In genomic region chr6:143191477-143192098, GRCm38 (mm10) we compare ENCODE assay signal across 12 mouse cellular contexts. TPM values are rescaled to one million over a fixed set of nuclear protein-coding genes. Genes with fewer than 3 reads are reported as not detected.
DNase-seq lines count a peak whose midpoint lies in the region; ATAC-seq and TF ChIP-seq lines count a peak whose summit lies in the region.
"Had no signal": no experiment of that assay in that cellular context is flagged by ENCODE, and none has a peak within 500 bp of the region (broad histone marks: within the 10 kb centered on the region; RNA-seq: fewer than 3 reads in every experiment).

No protein-coding gene starts in this region.

- H3K9me3 ChIP-seq in kidney, embryonic 15.5 days (replicated peaks): no peaks in the 10 kb centered on the region
- no peaks in the 10 kb centered on the region for H3K9me3 ChIP-seq in E14TG2a.4 (ENCODE audit: low read length)
- no peaks in the 10 kb centered on the region for H3K9me3 ChIP-seq in hindbrain, postnatal 0 days (ENCODE audit: low read length)
- H3K9me3 ChIP-seq: forebrain, embryonic 12.5 days; G1E; neural tube, embryonic 12.5 days had no signal

- no peak overlapping the region for H3K9ac ChIP-seq in kidney, embryonic 15.5 days
- H3K9ac ChIP-seq in hindbrain, postnatal 0 days (replicated peaks; ENCODE audit: low read length): no peak overlapping the region
- H3K9ac ChIP-seq: forebrain, embryonic 12.5 days; neural tube, embryonic 12.5 days had no signal

- H3K4me2 ChIP-seq in kidney, embryonic 15.5 days: no peak overlapping the region
- no peak overlapping the region for H3K4me2 ChIP-seq in hindbrain, postnatal 0 days (ENCODE audit: low read depth, low read length)
- H3K4me2 ChIP-seq: forebrain, embryonic 12.5 days; neural tube, embryonic 12.5 days had no signal

- WGBS in kidney, embryonic 15.5 days: 67% methylated on average over 9 of the region's 9 CpGs
- WGBS in hindbrain, postnatal 0 days: 73% methylated on average over 9 of the region's 9 CpGs

- H3K4me1 ChIP-seq in kidney, embryonic 15.5 days: peaks cover 21% of the 10 kb centered on the region
- H3K4me1 ChIP-seq in E14TG2a.4 (replicated peaks; ENCODE audit: low read depth, low read length): peaks cover 41% of the 10 kb centered on the region
- H3K4me1 ChIP-seq in hindbrain, postnatal 0 days (ENCODE audit: insufficient read depth, low read length): no peaks in the 10 kb centered on the region; the same call in 1 of the 2 replicates
- H3K4me1 ChIP-seq: neural tube, embryonic 12.5 days had no signal

- peaks cover 43% of the 10 kb centered on the region for H3K36me3 ChIP-seq in kidney, embryonic 15.5 days
- H3K36me3 ChIP-seq in E14TG2a.4 (ENCODE audit: insufficient read depth, low read length): peaks cover 87% of the 10 kb centered on the region
- H3K36me3 ChIP-seq in hindbrain, postnatal 0 days (ENCODE audit: insufficient read depth, low read length): peaks cover 16% of the 10 kb centered on the region

- H3K27me3 ChIP-seq in kidney, embryonic 15.5 days: no peaks in the 10 kb centered on the region
- H3K27me3 ChIP-seq in E14TG2a.4 (ENCODE audit: insufficient read depth, low read length): no peaks in the 10 kb centered on the region
- H3K27me3 ChIP-seq in hindbrain, postnatal 0 days (ENCODE audit: insufficient read depth, low read length): no peaks in the 10 kb centered on the region
- H3K27me3 ChIP-seq: forebrain, embryonic 12.5 days; neural tube, embryonic 12.5 days had no signal

- no peak for DNase-seq in kidney, adult 18-20 months
- DNase-seq in ES-CJ7 (ENCODE audit: low read depth, low spot score): peak; percentile 77
- no peak for DNase-seq in hindbrain, postnatal 0 days (ENCODE audit: low spot score)
- no peak for DNase-seq in cerebellum, adult 8-10 months
- no peak for DNase-seq in layer of hippocampus, postnatal 25 days (ENCODE audit: extremely low spot score in 1 of 2, low spot score in 1 of 2)
- DNase-seq: gastrocnemius, postnatal 10 days; right cerebral cortex, postnatal 25 days had no signal

- peak overlapping the region; percentile 65 for H3K27ac ChIP-seq in kidney, embryonic 15.5 days
- 0 out of 2 replicates have a peak overlapping the region, but pooled peaks have one; percentile 16 for H3K27ac ChIP-seq in hindbrain, postnatal 0 days
- H3K27ac ChIP-seq: forebrain, embryonic 12.5 days; neural tube, embryonic 12.5 days had no signal

- peak; percentile 46 for ATAC-seq in kidney, embryonic 15.5 days (replicated peaks; ENCODE audit: low FRiP score)
- no peak for ATAC-seq in hindbrain, postnatal 0 days

- TF ChIP-seq CTCF in E14TG2a.4 (conservative IDR thresholded peaks at IDR 0.05; ENCODE audit: low read length): no peak
- no peak for TF ChIP-seq CTCF in hindbrain, postnatal 0 days (IDR thresholded peaks at IDR 0.05; ENCODE audit: low read depth)

- no peak overlapping the region for H3K4me3 ChIP-seq in kidney, embryonic 15.5 days (replicated peaks)
- peak overlapping the region; percentile 14; the same call in 1 of the 2 replicates for H3K4me3 ChIP-seq in E14TG2a.4 (replicated peaks; ENCODE audit: low read length)
- H3K4me3 ChIP-seq in hindbrain, postnatal 0 days (ENCODE audit: low read length): no peak overlapping the region
- H3K4me3 ChIP-seq: forebrain, embryonic 12.5 days; neural tube, embryonic 12.5 days had no signal

RNA-seq across cellular contexts. Expression of gene Etnk1, which starts 24.6 kb away (rescaled TPM):
- 26.4 and 28.2 TPM in 2 replicates for polyA plus RNA-seq in kidney, embryonic 15.5 days (2015; fragmentation: Nextera tagmentation; extraction: Ambion mirVana)
- total RNA-seq in hindbrain, postnatal 0 days (2014; rRNA removed): 100 and 111 TPM in 2 replicates
- polyA plus RNA-seq in hindbrain, postnatal 0 days (2015; fragmentation: Nextera tagmentation; extraction: Ambion mirVana): 31.8 and 33.2 TPM in 2 replicates
- 100 to 1,000 TPM; 157 to 170 TPM for total RNA-seq in layer of hippocampus, postnatal 25 days (2021)
